Mouse (Mus musculus): Measurements from ENCODE around the gene Ppp1r14a.

Ppp1r14a gene

GRCm38 (mm10) chr7:29288942-29289638 is at the start of gene Ppp1r14a:
Gene Ppp1r14a, plus strand, starts transcription at chr7:29289308.
- DNase-seq (ENCODE audit: low spot score), result peak; percentile 51

- peak; percentile 43 for DNase-seq (ENCODE audit: low spot score)
Observed at GRCm38 (mm10) chr7:29244732-29245416, 44.2 kb upstream of the Ppp1r14a start.

- DNase-seq (ENCODE audit: low spot score), result no peak
Observed at GRCm38 (mm10) chr7:29246015-29246414, 43.1 kb upstream of the Ppp1r14a start.

GRCm38 (mm10) chr7:29246619-29247313 is 42.3 kb upstream of the Ppp1r14a start:
- no peak for DNase-seq (ENCODE audit: low spot score)

DNA sequence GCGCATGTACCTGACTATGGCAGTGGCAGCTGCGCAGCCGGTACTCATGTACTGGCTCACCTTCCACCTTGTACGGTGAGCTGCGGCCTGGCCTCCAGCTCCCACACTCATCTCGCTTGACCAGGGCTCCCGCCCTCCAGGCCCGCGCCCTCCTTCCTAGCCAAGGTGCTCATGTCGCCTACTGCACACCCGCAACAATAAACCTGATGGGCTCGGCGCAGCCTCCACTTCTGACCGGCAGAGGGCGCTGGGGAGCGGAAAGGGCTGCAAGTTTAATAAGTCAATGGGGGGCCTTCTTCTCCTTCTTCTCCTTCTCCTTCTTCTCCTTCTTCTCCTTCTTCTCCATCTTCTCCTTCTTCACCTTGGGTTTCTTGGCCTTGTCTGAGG is 41.8 kb upstream of the Ppp1r14a start:
- DNase-seq (ENCODE audit: low spot score), result peak; percentile 69

DNA sequence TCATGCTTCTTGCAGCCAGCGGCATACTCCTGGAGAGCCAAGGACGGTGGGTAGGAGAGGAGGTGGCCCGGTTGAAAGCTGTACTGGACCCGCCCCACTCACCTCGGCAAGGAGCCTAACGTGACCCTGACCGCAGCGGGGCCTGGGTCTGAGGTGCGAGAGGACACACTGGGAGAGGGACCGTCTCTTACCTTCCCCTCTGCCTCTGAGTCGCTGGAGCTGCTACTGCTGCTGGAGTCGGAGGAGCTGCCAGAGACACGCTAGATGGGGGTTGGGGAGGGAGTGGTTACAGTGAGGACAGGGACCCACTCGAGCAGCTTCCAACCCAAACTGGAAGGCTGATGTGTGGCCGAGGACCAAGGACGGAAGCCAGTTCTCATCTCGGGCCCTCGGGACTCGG is 41.4 kb upstream of the Ppp1r14a start:
- no peak for DNase-seq (ENCODE audit: low spot score)

- peak; percentile 29 for DNase-seq (ENCODE audit: low spot score)
Observed at GRCm38 (mm10) chr7:29248261-29248841, 40.8 kb upstream of the Ppp1r14a start, which contains the start of gene 2200002D01Rik. Gene 2200002D01Rik, minus strand, starts transcription at chr7:29248466.

DNA sequence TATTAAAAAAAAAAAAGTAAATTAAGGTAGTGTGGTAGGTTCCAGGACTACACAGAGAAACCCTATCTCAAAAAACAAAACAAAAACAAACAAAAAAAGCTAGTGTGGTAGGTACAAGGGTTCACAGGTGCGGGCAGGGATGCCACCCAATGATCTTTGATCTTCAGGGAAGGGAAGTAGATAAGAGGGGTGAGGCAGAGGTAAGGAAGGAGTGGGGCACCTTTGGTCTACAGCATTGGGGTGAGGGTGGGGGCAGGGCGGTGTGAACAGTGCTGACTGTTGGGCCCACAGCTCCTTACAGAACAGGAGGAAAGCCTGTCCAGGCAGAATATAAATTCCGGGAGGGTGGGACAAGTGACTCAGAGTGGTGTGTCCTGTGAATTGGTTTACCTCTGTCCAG is 37.9 kb upstream of the Ppp1r14a start:
- peak; percentile 19 for DNase-seq (ENCODE audit: low spot score)

DNA sequence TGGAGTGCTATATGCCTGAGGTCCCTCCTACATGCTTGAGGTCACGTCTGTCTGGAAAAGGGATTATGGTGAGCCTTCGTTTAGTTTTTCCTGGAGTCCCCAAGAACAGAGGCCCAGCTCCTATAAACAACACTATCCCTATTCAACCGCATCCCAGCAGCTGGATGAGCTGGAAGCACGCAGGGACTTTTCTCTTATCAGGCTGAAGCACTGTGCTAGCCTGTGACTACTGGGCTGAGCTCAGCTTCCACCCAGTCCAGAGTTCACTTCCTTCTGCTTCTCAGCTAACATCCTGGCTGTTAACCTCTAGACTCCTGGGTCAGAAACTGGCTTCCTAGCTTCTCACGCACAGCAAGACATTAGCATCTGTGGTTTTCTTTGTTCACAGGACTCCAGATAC is 35.3 kb upstream of the Ppp1r14a start:
- no peak for DNase-seq (ENCODE audit: low spot score)

- no peak for DNase-seq (ENCODE audit: low spot score)
Observed at GRCm38 (mm10) chr7:29255875-29256274, 33.2 kb upstream of the Ppp1r14a start.

DNA sequence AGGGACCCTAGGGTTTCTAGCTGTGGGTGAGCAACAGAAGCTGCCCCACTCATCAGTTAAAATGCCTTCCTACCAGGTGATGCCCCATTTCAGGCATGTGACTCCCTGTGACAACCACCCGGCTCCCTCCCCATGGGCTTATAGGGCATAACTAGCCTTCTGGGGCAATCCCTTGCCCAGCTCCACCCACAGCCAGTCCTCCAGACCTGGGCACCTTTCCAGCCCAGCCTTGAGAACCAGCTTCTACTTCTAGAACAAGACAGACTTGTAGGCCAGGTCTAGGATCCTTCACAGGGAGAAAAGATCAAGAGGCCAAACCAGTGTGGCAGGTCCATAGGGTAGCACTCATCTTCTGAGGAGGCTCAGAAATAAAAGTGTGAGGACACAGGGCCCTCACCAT is 31.7 kb upstream of the Ppp1r14a start:
- no peak for DNase-seq (ENCODE audit: low spot score)

DNA sequence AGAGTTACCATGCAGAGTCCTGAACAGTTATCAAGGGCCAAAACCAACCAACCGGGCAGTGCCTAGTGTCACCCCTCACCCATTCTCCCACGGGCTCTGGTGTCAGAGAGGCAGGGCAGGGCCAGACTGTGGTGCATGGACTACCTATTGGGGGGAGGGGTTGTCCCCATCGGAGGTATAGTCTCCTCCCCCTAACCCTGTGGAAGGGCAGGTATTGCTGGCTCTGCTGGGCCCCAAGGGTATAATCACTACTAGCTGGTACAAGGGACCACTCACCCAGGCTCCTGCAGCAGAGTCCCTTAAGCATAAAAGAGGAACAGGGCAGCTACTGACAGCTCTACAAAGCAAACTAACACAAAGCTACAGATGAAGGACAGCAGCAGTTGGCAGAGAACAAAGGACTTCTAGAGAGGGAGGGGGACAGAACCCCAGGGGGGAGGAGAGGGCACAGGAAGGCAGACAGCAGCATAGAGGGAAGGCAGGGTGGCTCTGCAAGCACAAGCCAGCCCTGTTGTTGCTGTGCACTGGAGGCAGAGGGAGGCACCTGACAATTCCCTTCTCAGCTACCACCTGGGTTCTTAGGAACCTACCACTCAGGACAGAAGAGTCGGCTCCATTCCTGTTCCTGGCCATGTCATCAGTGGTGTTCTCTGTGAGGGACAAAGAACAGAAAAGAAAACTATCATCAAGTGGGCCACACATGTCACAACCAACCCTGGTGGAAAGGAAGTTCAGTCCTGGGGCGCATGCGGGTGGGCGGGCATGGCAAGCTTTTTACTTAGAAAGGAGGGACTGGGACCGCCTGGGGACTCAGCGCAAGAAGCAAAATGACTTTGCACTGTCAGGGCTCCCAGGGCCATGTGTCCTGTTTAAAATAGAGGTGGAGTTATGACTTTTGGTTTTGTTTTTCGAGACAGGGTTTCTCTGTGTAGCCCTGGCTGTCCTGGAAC is 29.1 kb upstream of the Ppp1r14a start:
- DNase-seq (ENCODE audit: low spot score), result peak; percentile 20

- DNase-seq (ENCODE audit: low spot score), result no peak
Observed at GRCm38 (mm10) chr7:29262151-29262550, 27.0 kb upstream of the Ppp1r14a start.

- DNase-seq (ENCODE audit: low spot score), result no peak
Observed at GRCm38 (mm10) chr7:29263831-29264230, 25.3 kb upstream of the Ppp1r14a start.

- no peak for DNase-seq (ENCODE audit: low spot score)
Observed at GRCm38 (mm10) chr7:29265636-29266035, 23.5 kb upstream of the Ppp1r14a start.

GRCm38 (mm10) chr7:29266931-29267330 is 22.2 kb upstream of the Ppp1r14a start:
- no peak for DNase-seq (ENCODE audit: low spot score)

DNA sequence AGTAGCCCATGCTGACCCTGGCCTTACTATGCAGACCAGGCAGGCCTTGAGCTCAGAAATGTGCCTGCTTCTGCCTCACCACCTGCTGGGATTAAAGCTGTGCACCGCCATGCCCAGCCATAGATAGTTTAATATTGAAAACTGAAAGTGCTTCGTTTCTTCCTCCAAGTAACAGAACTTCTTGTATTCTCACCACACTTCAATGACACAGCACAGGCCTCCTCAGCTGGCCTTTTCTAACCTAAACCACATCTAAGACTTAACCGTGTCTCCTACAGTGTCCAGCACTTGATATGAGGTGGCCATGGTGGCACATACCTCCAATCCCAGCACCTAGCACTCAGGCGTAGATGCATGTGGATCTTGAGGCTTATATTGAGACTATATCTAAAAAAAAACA is 18.7 kb upstream of the Ppp1r14a start:
- no peak for DNase-seq (ENCODE audit: low spot score)

DNA sequence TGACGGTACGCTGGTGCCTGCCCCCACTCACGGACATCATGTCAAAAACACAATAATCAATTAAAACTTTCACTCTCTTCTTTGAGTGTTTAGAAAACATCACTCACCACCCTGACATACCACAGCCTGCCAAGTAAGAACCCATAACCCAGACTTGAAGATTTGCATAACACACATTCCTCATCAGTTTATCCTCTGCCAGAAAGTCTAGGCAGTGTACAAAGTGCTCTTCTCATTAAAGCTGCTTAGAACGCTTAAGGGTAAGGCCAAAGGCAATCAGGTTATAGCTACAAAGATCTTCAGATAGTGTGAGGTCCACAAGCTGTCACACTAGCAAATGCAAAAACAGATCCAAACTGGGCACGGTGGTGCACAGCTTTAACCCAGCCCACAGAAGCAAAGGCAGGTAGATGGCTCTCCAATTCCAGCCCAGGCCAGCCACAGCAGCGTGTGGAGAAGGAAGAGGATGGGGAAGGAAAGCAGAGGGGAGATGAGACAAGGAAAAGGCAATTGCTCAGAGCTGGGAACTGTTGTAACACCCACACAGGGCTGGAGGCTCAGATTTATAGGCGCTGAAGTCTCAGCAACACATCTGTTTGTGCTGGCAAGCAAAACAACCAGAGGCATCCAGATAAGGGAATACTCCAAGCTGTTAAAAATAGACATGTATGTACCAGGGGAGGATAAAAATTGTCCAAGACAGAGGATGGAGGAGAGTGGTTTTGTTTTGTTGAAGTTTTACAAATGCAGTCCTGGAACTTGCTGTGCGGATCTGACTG is 17.2 kb upstream of the Ppp1r14a start:
- DNase-seq (ENCODE audit: low spot score), result no peak

DNA sequence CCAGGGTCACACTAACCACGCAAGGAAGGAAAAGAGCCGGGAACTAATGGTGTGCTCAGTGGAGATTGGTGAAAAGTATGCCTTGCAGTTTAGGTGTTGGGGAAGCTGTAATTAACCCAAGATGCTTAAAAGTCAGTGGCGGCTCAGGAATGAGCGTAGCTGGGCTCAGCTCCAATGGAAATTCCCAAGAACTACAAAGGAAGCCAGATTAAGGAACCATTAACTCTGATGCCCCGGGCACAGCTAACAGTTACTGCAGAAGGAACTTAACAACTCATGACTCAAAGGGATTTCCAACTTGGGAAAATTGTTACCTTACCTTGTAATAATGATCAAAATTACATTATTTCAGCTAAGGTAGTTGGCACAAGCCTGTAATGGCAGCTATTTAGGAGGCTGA is 12.4 kb upstream of the Ppp1r14a start:
- DNase-seq (ENCODE audit: low spot score), result no peak

- DNase-seq (ENCODE audit: low spot score), result no peak
Observed at GRCm38 (mm10) chr7:29277510-29277909, 11.6 kb upstream of the Ppp1r14a start.

- no peak for DNase-seq (ENCODE audit: low spot score)
Observed at GRCm38 (mm10) chr7:29279261-29279660, 9.8 kb upstream of the Ppp1r14a start.

Data from T-cell, adult 2 months (primary cell).